Mouse (Mus musculus): ENCODE data around the gene Enpp1. TPM values are rescaled to one million over a fixed set of nuclear protein-coding genes. Genes with fewer than 3 reads are reported as not detected.

The Enpp1 gene
- 0.54 and 0.65 TPM in 2 replicates for polyA plus RNA-seq (2014; fragmentation: Nextera tagmentation; extraction: Ambion mirVana)

DNA sequence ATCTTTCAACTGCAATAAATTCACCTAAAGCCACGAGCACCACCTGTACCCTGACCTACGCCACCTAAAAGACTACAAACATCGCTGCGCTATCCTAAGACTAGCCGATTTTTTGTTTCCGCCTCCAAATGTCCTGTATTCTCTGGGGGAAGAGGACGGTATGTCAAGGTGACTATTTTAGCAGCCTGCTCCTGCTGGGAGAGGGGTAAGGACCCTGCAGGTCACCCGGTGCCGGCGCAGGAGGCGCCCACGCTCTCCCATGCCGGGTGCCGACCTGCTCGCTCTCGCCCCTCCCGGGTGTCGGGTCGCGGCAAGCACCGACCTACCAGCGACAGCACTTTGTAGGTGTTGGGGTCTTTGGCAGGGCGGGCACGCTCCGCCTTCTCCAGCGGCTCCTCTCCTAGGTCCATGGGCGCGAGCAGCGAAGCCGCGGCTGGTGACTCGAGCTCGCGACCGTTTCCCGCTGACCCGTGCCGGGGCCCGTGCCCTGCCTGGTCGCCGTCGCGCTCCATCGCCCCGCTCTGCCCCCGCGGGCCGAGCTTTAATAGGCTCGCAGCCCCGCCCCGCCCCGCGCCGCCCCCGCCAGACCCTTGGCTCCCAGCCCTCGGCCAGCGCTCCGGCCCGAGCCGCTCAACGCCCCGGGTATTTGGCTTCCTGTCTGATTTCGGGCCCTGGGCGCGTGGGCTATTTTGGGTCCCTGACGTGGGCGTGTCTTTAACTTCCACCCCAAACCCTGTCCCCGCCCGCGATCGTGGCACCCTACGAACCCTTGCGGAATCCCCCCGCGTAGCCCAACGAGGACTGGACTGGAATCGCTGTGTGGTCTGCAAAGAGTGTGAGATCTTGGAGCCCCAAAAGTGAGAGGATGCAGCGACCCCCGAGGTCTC lies at the start of gene Enpp1:
Gene Enpp1, minus strand, starts transcription at position 680 of the 887 bp plus-strand sequence.
- ATAC-seq (ENCODE audit: insufficient read depth, low FRiP score, low TSS enrichment) (peak; percentile 79), DNase-seq (ENCODE audit: low spot score) (peak; percentile 60)
- H3K4me1 ChIP-seq (ENCODE audit: control insufficient read depth, insufficient read depth, low read length) = no peaks in the 10 kb centered on the region

DNA sequence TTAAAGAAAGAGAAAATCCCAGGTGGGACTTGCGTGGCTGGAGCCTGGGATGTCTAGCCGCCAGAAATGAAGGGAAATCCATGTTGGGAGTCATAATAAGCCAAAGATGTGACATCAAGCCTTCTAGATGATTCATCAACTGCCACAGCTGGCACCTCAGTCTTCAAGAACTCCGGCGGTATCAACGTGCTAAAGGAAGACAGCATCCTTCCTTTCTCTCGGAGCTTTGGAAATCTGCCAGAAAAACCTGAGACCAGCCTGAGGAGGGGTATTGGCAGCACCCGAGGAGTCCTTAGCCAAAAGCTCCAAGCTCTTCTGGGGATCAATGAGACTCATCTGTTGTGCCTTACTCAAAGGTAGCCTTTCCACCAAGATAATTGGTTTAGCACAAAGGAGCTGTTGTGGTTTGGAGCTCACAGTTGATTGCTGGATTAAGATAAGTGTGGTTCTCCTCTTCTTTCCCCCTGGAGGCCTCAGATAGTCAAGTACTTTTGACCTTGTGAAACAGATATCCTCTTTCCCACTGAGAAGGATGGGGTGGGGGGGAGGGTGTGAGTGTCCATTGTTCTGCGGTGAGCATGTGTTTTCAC lies 46.5 kb upstream of the Enpp1 start:
- no peak for DNase-seq (ENCODE audit: low spot score)
- Histone ChIP-seq H3K27me3 (ENCODE audit: control insufficient read depth, insufficient read depth, low read length) (no peaks in the 10 kb centered on the region), H3K36me3 (ENCODE audit: control insufficient read depth, insufficient read depth, low read length) (no peaks in the 10 kb centered on the region), H3K4me3 (ENCODE audit: low read depth, low read length) (no peak overlapping the region), H3K9ac (ENCODE audit: low read length) (no peak overlapping the region), H3K9me3 (ENCODE audit: control insufficient read depth, low read length) (no peaks in the 10 kb centered on the region), H3K4me2 (ENCODE audit: low read depth) (no peak overlapping the region), H3K27ac (ENCODE audit: low read depth, low read length) (no peak overlapping the region), H3K4me1 (ENCODE audit: control insufficient read depth, insufficient read depth, low read length) (no peaks in the 10 kb centered on the region)
- 84% methylated on average over 8 of the region's 8 CpGs for WGBS
- ATAC-seq (ENCODE audit: insufficient read depth, low FRiP score, low TSS enrichment) = no peak

More for the DNA sequence above, at the start of gene Enpp1:
- H3K4me2 ChIP-seq (ENCODE audit: low read depth) = peak within 1 kb of the TSS; percentile 90
- no peaks in the 10 kb centered on the region for H3K9me3 ChIP-seq (ENCODE audit: control insufficient read depth, low read length)
- H3K27me3 ChIP-seq (ENCODE audit: control insufficient read depth, insufficient read depth, low read length) = 0 out of 2 replicates have a peak, but pooled peaks cover 3% of the 10 kb centered on the region
- peak within 1 kb of the TSS; percentile 43 for H3K9ac ChIP-seq (ENCODE audit: low read length)
- under 1% methylated on average over 79 of the region's 79 CpGs for WGBS
- H3K4me3 ChIP-seq (ENCODE audit: low read depth, low read length) = peak within 1 kb of the TSS; percentile 57
- H3K36me3 ChIP-seq (ENCODE audit: control insufficient read depth, insufficient read depth, low read length) = no peaks in the 10 kb centered on the region
- no peak within 1 kb of the TSS for H3K27ac ChIP-seq (ENCODE audit: low read depth, low read length)

DNA sequence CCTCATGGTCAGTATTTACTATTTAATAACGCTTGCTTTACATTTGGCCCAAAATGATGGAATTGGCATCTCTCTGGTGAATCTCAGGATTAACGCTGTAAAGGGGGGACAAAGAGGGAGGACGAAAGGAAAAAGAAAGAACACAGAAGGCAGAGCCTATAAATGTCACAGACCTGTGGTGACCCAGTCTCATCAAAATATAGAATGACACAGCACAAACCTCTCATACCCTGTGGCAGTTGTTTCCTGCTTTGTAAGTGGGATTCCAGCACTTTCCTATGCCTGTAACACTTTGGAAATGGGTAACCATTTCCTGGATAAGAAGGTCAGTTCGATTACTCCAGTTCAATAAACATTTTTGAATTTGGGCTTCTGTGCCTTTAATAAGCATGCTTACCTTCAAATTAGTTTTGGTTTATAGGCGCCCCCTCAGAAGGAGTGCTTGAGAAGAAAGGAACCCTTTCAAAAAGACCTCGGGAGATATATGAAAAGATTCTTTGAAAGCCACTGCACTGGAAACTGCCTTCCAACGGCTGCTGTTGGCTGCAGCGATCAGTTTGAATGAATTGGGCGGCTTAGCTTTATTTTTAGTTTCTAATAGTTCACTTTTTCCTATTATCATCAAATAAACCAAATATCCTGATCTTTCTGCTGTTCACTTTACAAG lies 43.0 kb upstream of the Enpp1 start:
- DNase-seq (ENCODE audit: low spot score) (no peak), ATAC-seq (ENCODE audit: insufficient read depth, low FRiP score, low TSS enrichment) (no peak)
- H3K27ac ChIP-seq (ENCODE audit: low read depth, low read length) = no peak overlapping the region

DNA sequence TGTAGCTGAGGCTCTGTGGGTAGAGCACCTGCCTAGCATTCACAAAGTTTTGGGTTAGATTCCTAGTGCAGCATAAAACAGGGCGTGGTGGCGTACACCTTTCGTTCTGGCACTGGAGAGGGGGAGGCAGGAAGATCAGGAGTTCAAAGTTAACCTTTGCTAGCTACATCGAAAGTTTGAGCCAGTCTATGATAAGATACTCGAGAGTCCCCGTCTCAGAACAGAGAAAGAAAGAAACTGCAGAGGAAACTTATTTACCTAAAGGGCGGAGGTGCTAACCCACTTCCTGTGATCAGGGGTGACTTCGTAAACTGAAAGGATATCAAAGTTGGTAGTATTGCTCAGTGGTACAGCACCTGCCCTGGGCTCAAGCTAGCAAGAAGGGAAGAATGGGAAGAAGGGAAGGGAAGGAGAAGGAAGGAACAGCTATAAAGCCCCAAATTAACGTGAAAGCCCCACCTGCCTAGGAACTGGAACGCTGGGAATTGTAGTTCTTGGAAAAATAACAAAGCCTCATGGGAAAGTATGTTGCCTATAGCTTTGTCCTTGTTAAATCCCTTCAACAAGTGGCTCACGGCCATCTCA lies 42.4 kb upstream of the Enpp1 start:
- Histone ChIP-seq H3K36me3 (ENCODE audit: control insufficient read depth, insufficient read depth, low read length) (no peaks in the 10 kb centered on the region), H3K9ac (ENCODE audit: low read length) (no peak overlapping the region), H3K27me3 (ENCODE audit: control insufficient read depth, insufficient read depth, low read length) (no peaks in the 10 kb centered on the region), H3K4me1 (ENCODE audit: control insufficient read depth, insufficient read depth, low read length) (no peaks in the 10 kb centered on the region), H3K4me2 (ENCODE audit: low read depth) (0 out of 2 replicates have a peak overlapping the region, but pooled peaks have one; percentile 4), H3K27ac (ENCODE audit: low read depth, low read length) (no peak overlapping the region), H3K9me3 (ENCODE audit: control insufficient read depth, low read length) (no peaks in the 10 kb centered on the region), H3K4me3 (ENCODE audit: low read depth, low read length) (no peak overlapping the region)
- WGBS = 60% methylated on average over 11 of the region's 11 CpGs
- ATAC-seq (ENCODE audit: insufficient read depth, low FRiP score, low TSS enrichment) = no peak
- DNase-seq (ENCODE audit: low spot score) = no peak

More for the DNA sequence above, 43.0 kb upstream of the Enpp1 start:
- H3K4me3 ChIP-seq (ENCODE audit: low read depth, low read length) = no peak overlapping the region
- no peak overlapping the region for H3K9ac ChIP-seq (ENCODE audit: low read length)
- H3K4me2 ChIP-seq (ENCODE audit: low read depth) = peak overlapping the region; percentile 10; the same call in 1 of the 2 replicates
- no peaks in the 10 kb centered on the region for H3K27me3 ChIP-seq (ENCODE audit: control insufficient read depth, insufficient read depth, low read length)
- H3K36me3 ChIP-seq (ENCODE audit: control insufficient read depth, insufficient read depth, low read length) = no peaks in the 10 kb centered on the region
- H3K9me3 ChIP-seq (ENCODE audit: control insufficient read depth, low read length) = no peaks in the 10 kb centered on the region
- no peaks in the 10 kb centered on the region for H3K4me1 ChIP-seq (ENCODE audit: control insufficient read depth, insufficient read depth, low read length)
- 56% methylated on average over 9 of the region's 9 CpGs for WGBS

DNA sequence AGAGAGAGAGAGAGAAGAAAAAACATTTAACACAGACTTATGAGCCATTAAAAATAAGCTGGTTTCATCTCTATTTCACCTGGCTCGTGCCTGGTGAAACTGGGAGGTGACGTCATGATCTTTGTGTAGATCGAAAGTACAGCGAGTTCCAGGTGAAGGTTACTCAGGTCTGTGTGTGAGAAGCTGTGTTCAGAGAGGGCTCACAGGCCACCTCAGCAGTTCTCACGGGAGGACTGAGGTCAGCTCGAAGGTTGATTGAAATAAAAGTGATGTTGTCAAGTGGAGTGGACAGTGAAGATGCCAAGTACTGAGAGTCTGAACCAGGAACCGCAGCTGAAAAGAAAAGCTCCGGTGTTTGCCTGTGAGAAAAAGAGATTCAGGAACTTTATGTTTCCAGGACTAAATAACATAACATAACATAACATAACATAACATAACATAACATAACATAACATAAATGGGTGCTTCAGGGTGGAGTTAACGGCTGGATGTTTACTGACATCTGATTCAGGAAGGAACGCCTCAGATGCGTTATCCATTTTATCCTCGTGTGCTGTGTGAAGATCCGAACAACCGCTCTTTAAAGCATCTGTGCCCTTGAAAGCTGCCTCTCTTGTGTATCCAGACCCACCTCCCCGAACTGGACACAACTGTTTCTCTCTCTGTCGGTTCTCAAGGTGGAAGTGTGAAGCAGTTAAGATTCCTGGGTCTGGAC lies 41.7 kb upstream of the Enpp1 start:
- H3K36me3 ChIP-seq (ENCODE audit: control insufficient read depth, insufficient read depth, low read length) = no peaks in the 10 kb centered on the region
- H3K27me3 ChIP-seq (ENCODE audit: control insufficient read depth, insufficient read depth, low read length) = no peaks in the 10 kb centered on the region
- ATAC-seq (ENCODE audit: insufficient read depth, low FRiP score, low TSS enrichment) = no peak
- H3K4me3 ChIP-seq (ENCODE audit: low read depth, low read length) = no peak overlapping the region
- 75% methylated on average over 16 of the region's 16 CpGs for WGBS
- no peaks in the 10 kb centered on the region for H3K4me1 ChIP-seq (ENCODE audit: control insufficient read depth, insufficient read depth, low read length)
- no peak for DNase-seq (ENCODE audit: low spot score)
- no peaks in the 10 kb centered on the region for H3K9me3 ChIP-seq (ENCODE audit: control insufficient read depth, low read length)
- no peak overlapping the region for H3K27ac ChIP-seq (ENCODE audit: low read depth, low read length)
- H3K9ac ChIP-seq (ENCODE audit: low read length) = no peak overlapping the region
- no peak overlapping the region for H3K4me2 ChIP-seq (ENCODE audit: low read depth)

DNA sequence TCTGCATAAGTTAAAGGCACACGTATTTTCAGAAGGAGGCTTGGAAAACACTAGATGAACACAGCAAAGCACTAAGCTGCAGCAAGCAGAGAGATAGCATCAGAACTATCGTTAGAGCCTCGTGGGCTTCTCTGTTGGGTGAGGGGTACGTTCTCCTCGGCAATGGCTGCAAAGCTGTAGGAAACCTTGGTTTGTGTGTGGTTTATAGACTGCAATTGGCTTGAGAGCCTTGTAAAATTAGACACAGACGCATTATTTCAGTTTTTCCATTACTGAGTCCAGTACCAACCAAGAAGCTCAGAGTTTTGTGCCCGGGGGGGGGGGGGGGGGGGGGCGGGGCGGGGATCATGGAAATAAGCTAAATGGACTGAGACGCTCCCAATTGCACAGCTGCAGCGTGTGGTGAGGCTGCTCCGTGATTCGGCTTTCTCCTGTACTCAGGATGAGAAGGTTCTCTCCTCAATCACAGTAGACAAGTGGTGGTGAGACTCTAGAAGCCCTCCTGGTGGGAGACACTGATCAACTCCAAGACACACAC lies 31.1 kb upstream of the Enpp1 start:
- Histone ChIP-seq H3K4me2 (ENCODE audit: low read depth) (no peak overlapping the region), H3K4me3 (ENCODE audit: low read depth, low read length) (no peak overlapping the region), H3K27ac (ENCODE audit: low read depth, low read length) (no peak overlapping the region), H3K36me3 (ENCODE audit: control insufficient read depth, insufficient read depth, low read length) (no peaks in the 10 kb centered on the region), H3K9me3 (ENCODE audit: control insufficient read depth, low read length) (no peaks in the 10 kb centered on the region), H3K4me1 (ENCODE audit: control insufficient read depth, insufficient read depth, low read length) (no peaks in the 10 kb centered on the region), H3K9ac (ENCODE audit: low read length) (no peak overlapping the region), H3K27me3 (ENCODE audit: control insufficient read depth, insufficient read depth, low read length) (no peaks in the 10 kb centered on the region)
- ATAC-seq (ENCODE audit: insufficient read depth, low FRiP score, low TSS enrichment) (no peak), DNase-seq (ENCODE audit: low spot score) (no peak)
- WGBS = 77% methylated on average over 12 of the region's 13 CpGs

DNA sequence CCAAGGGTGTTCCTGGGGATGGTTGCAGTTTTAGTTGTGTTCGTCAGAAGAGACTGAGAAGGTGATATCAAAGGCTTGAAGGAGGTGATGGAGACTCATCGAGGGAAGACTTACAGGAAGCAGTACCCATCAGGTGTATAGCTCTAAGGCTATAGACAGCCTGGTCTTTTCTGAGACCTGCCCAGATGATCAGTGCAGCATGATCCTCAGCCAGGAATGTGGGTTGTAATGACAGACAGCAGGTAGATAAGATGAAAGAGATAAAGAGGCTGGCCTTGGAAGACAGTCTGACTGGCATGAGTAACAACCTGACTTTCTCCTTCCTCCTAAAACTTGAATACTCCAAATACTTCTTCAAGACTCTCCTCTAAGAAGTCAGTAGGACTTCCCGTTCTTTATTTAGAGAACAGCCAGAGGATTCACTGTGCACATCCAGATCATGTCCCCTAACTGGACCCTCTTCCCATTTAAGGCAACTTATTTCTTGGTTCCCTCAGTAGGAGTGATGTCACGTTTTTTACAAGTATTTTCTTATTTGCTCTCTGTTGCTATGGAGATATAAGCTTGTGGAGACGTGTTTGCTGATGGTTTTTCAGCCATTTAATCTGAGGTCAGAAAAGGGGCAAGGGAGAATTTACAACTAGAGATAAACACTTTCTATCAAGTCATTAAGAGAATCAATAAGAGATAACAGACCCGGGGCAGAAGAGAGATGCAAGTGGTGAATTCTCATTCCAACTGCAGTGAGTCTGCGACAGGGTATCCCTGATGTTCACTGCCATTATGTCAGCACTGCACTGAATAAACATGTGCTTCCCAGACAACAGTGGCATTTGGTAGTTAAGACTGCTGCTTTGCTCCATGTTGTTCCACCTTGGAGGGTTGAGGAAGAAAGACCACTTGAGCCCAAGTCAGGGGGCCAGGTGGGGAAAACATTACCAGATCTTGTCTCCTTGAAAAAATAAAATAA lies 29.6 kb upstream of the Enpp1 start:
- no peak for ATAC-seq (ENCODE audit: insufficient read depth, low FRiP score, low TSS enrichment)
- no peaks in the 10 kb centered on the region for H3K27me3 ChIP-seq (ENCODE audit: control insufficient read depth, insufficient read depth, low read length)
- H3K9me3 ChIP-seq (ENCODE audit: control insufficient read depth, low read length) = no peaks in the 10 kb centered on the region
- no peak for DNase-seq (ENCODE audit: low spot score)
- no peak overlapping the region for H3K4me3 ChIP-seq (ENCODE audit: low read depth, low read length)
- H3K36me3 ChIP-seq (ENCODE audit: control insufficient read depth, insufficient read depth, low read length) = no peaks in the 10 kb centered on the region
- no peaks in the 10 kb centered on the region for H3K4me1 ChIP-seq (ENCODE audit: control insufficient read depth, insufficient read depth, low read length)
- no peak overlapping the region for H3K27ac ChIP-seq (ENCODE audit: low read depth, low read length)
- no peak overlapping the region for H3K9ac ChIP-seq (ENCODE audit: low read length)
- WGBS = 74% methylated on average over 7 of the region's 7 CpGs
- no peak overlapping the region for H3K4me2 ChIP-seq (ENCODE audit: low read depth)

All from neural tube, embryonic 11.5 days (tissue).